Mouse (Mus musculus) spleen, adult 2 months (tissue): ENCODE results near the gene Rrp15.

Experiments used
- CTCF ChIP-seq: fragments of 200-500 bp; IDR thresholded peaks from 2 replicates; pipeline ENCODE4 v1.5.1; 2011; ENCODE audit warnings: mild to moderate bottlenecking, inconsistent platforms; ENCODE audit not compliant: insufficient read depth, insufficient read length, insufficient replicate concordance; ENCODE audit errors: extremely low read depth
- POLR2A ChIP-seq: fragments of 200-500 bp; IDR thresholded peaks from 2 replicates; pipeline ENCODE4 v1.6.1; 2011; ENCODE audit warnings: low read depth, low read length, inconsistent platforms

DNA sequence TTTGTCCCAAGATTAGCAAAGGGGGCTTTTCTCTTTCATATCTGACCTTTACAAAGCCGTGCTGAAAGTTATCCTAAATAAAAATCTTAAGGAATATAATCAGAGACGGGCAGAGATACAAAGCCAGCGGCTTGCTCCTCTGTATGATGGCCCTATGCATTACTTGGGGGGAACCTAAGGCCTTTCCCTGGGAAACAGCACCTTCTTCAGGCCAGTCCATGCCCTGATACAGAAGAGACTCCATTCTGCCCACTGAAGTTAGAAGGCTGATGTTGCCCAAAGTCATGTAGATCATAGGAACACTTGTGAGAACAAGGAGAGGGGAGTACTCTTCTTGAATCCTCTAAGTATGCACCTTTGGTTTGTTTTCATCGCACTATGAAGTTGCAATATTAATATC, 56.8 kb downstream of the Rrp15 start:
- no peak for TF ChIP-seq CTCF
- TF ChIP-seq POLR2A: no peak
